16 mouse cellular contexts compared by ENCODE assay signal in genomic region chr1:25204636-25205035, GRCm38 (mm10).
DNase-seq lines count a peak whose midpoint lies in the region; ATAC-seq lines count a peak whose summit lies in the region.
"Had no signal": no experiment of that assay in that cellular context is flagged by ENCODE, and none has a peak within 500 bp of the region (broad histone marks: within the 10 kb centered on the region; RNA-seq: fewer than 3 reads in every experiment).

No protein-coding gene starts in this region.

- WGBS in forebrain, embryonic 11.5 days: 30% methylated on average over 5 of the region's 5 CpGs
- 41% methylated on average over 5 of the region's 5 CpGs for WGBS in forebrain, embryonic 10.5 days
- WGBS in hindbrain, embryonic 15.5 days: 40% methylated on average over 5 of the region's 5 CpGs
- 16% methylated on average over 5 of the region's 5 CpGs for WGBS in midbrain, embryonic 16.5 days

- no peaks in the 10 kb centered on the region for H3K9me3 ChIP-seq in forebrain, embryonic 11.5 days (ENCODE audit: control insufficient read depth, low read length)
- H3K9me3 ChIP-seq in forebrain, embryonic 10.5 days: no peaks in the 10 kb centered on the region
- H3K9me3 ChIP-seq in hindbrain, embryonic 15.5 days: no peaks in the 10 kb centered on the region
- no peaks in the 10 kb centered on the region for H3K9me3 ChIP-seq in midbrain, embryonic 16.5 days (replicated peaks; ENCODE audit: control insufficient read depth, low read length, poor library complexity, severe bottlenecking)
- H3K9me3 ChIP-seq: kidney, embryonic 15.5 days had no signal

- no peaks in the 10 kb centered on the region for H3K4me1 ChIP-seq in forebrain, embryonic 11.5 days (replicated peaks; ENCODE audit: control insufficient read depth, insufficient read depth, low read length)
- peaks cover 6% of the 10 kb centered on the region; the same call in 1 of the 2 replicates for H3K4me1 ChIP-seq in forebrain, embryonic 10.5 days
- 0 out of 2 replicates have a peak, but pooled peaks cover 3% of the 10 kb centered on the region for H3K4me1 ChIP-seq in hindbrain, embryonic 15.5 days (replicated peaks)
- H3K4me1 ChIP-seq in midbrain, embryonic 16.5 days (ENCODE audit: control insufficient read depth, insufficient read depth, low read length): peaks cover 3% of the 10 kb centered on the region; the same call in 1 of the 2 replicates
- H3K4me1 ChIP-seq: kidney, embryonic 15.5 days had no signal

- intact Hi-C loops in left cerebral cortex, postnatal 25 days (cut with DNase I): no loop called here

- no peak overlapping the region for H3K4me3 ChIP-seq in forebrain, embryonic 11.5 days (ENCODE audit: low read depth, low read length)
- H3K4me3 ChIP-seq in forebrain, embryonic 10.5 days: no peak overlapping the region
- H3K4me3 ChIP-seq in hindbrain, embryonic 15.5 days: no peak overlapping the region
- no peak overlapping the region for H3K4me3 ChIP-seq in midbrain, embryonic 16.5 days (ENCODE audit: low read depth, low read length)
- H3K4me3 ChIP-seq: heart, adult 2 months; kidney, embryonic 15.5 days; layer of hippocampus, adult 2 months had no signal

- H3K4me2 ChIP-seq in forebrain, embryonic 11.5 days (ENCODE audit: low read depth, low read length, severe bottlenecking): no peak overlapping the region
- no peak overlapping the region for H3K4me2 ChIP-seq in hindbrain, embryonic 15.5 days
- H3K4me2 ChIP-seq in midbrain, embryonic 16.5 days (ENCODE audit: low read length): no peak overlapping the region
- H3K4me2 ChIP-seq: kidney, embryonic 15.5 days had no signal

- no peaks in the 10 kb centered on the region for H3K36me3 ChIP-seq in forebrain, embryonic 11.5 days (ENCODE audit: control insufficient read depth, insufficient read depth, low read length)
- H3K36me3 ChIP-seq in forebrain, embryonic 10.5 days (replicated peaks): no peaks in the 10 kb centered on the region
- no peaks in the 10 kb centered on the region for H3K36me3 ChIP-seq in hindbrain, embryonic 15.5 days
- no peaks in the 10 kb centered on the region for H3K36me3 ChIP-seq in midbrain, embryonic 16.5 days (ENCODE audit: control insufficient read depth, insufficient read depth, low read length)
- H3K36me3 ChIP-seq: kidney, embryonic 15.5 days had no signal

- ATAC-seq in forebrain, embryonic 11.5 days (replicated peaks; ENCODE audit: low FRiP score): peak; percentile 63; the same call in 1 of the 2 replicates
- peak; percentile 79; the same call in 1 of the 2 replicates for ATAC-seq in hindbrain, embryonic 15.5 days (ENCODE audit: low FRiP score, low read depth)
- peak; percentile 91 for ATAC-seq in midbrain, embryonic 16.5 days
- ATAC-seq: inflammation-experienced regulatory T-cells, adult 6 months had no signal

- DNase-seq in forebrain, embryonic 11.5 days (ENCODE audit: low spot score): no peak
- no peak for DNase-seq in forebrain, embryonic 10.5 days (ENCODE audit: extremely low spot score, low spot score)
- DNase-seq in embryo, embryonic 10.5 days (ENCODE audit: low spot score): peak; percentile 17
- DNase-seq in left cerebral cortex, postnatal 25 days (ENCODE audit: low spot score in 2 of 2): no peak
- no peak for DNase-seq in frontal cortex, postnatal 36 days (ENCODE audit: low spot score in 2 of 2)
- DNase-seq in gastrocnemius, adult 18-20 months (ENCODE audit: low spot score): no peak
- DNase-seq: cerebellum, adult 9-10 months; heart, adult 2 months; right cerebral cortex, postnatal 14 days; thymus, postnatal 4 days had no signal

- H3K27ac ChIP-seq in forebrain, embryonic 11.5 days (ENCODE audit: low read depth, low read length): no peak overlapping the region
- H3K27ac ChIP-seq in forebrain, embryonic 10.5 days: no peak overlapping the region
- no peak overlapping the region; the same call in 1 of the 2 replicates for H3K27ac ChIP-seq in hindbrain, embryonic 15.5 days (replicated peaks)
- no peak overlapping the region for H3K27ac ChIP-seq in midbrain, embryonic 16.5 days (ENCODE audit: low read length)
- H3K27ac ChIP-seq: heart, adult 2 months; kidney, embryonic 15.5 days; layer of hippocampus, adult 2 months; macrophage had no signal

- H3K27me3 ChIP-seq in forebrain, embryonic 11.5 days (ENCODE audit: control insufficient read depth, insufficient read depth, low read length): no peaks in the 10 kb centered on the region
- H3K27me3 ChIP-seq in forebrain, embryonic 10.5 days (ENCODE audit: poor library complexity, severe bottlenecking): no peaks in the 10 kb centered on the region
- no peaks in the 10 kb centered on the region for H3K27me3 ChIP-seq in hindbrain, embryonic 15.5 days
- H3K27me3 ChIP-seq in midbrain, embryonic 16.5 days (ENCODE audit: control insufficient read depth, insufficient read depth, low read depth, low read length): no peaks in the 10 kb centered on the region
- H3K27me3 ChIP-seq: kidney, embryonic 15.5 days had no signal

- no peak overlapping the region for H3K9ac ChIP-seq in forebrain, embryonic 11.5 days (ENCODE audit: low read length)
- no peak overlapping the region for H3K9ac ChIP-seq in hindbrain, embryonic 15.5 days
- no peak overlapping the region for H3K9ac ChIP-seq in midbrain, embryonic 16.5 days (ENCODE audit: low read depth, low read length)
- H3K9ac ChIP-seq: kidney, embryonic 15.5 days had no signal
